Mouse (Mus musculus) forebrain, embryonic 15.5 days (tissue): ENCODE results near the gene Gm9945. TPM values are rescaled to one million over a fixed set of nuclear protein-coding genes. Genes with fewer than 3 reads are reported as not detected.

Experiments used
- ATAC-seq: fragments of 200-750 bp; cut with Nextera tagmentation; replicated peaks from 2 replicates; pipeline ENCODE4 v1.8.0; 2017; ENCODE audit warnings: mild to moderate bottlenecking, moderate TSS enrichment, moderate library complexity
- H3K27ac ChIP-seq: fragments of 300-500 bp; sonication (generic); replicated peaks from 2 replicates; pipeline ENCODE4 v1.5.1; 2015; ENCODE audit warnings: mild to moderate bottlenecking, inconsistent platforms
- H3K27me3 ChIP-seq: fragments of 300-500 bp; sonication (generic); 2 replicates; pipeline ENCODE4 v1.6.1; 2015; ENCODE audit warnings: inconsistent platforms
- H3K36me3 ChIP-seq: fragments of 300-500 bp; sonication (generic); 2 replicates; pipeline ENCODE4 v1.6.1; 2015; ENCODE audit warnings: mild to moderate bottlenecking, inconsistent platforms
- H3K4me1 ChIP-seq: fragments of 300-500 bp; sonication (generic); 2 replicates; pipeline ENCODE4 v1.6.1; 2015; ENCODE audit warnings: inconsistent platforms
- H3K4me2 ChIP-seq: fragments of 300-500 bp; sonication (generic); replicated peaks from 2 replicates; pipeline ENCODE4 v1.6.1; 2015; ENCODE audit warnings: mild to moderate bottlenecking, inconsistent platforms
- H3K4me3 ChIP-seq: fragments of 300-500 bp; sonication (generic); 2 replicates; pipeline ENCODE4 v1.5.1; 2015; ENCODE audit warnings: mild to moderate bottlenecking, inconsistent platforms
- H3K9ac ChIP-seq: fragments of 300-500 bp; sonication (generic); replicated peaks from 2 replicates; pipeline ENCODE4 v1.6.1; 2015; ENCODE audit warnings: mild to moderate bottlenecking, inconsistent platforms
- H3K9me3 ChIP-seq: fragments of 300-500 bp; sonication (generic); 2 replicates; pipeline ENCODE4 v1.6.1; 2016; ENCODE audit warnings: inconsistent platforms
- WGBS: fragments of 180-500 bp; shearing (Covaris S2); methylation state at CpG from one replicate; pipeline ENCODE4 v1.1.7; 2015; ENCODE audit warnings: mixed read lengths; 5-methylcytosine and 5-hydroxymethylcytosine counted together
- polyA plus RNA-seq: library from polyadenylated mRNA; unstranded; fragments of >200 nt; fragmentation: Nextera tagmentation; extraction: Ambion mirVana; gene quantifications from 2 replicates; pipeline ENCODE4 v1.2.1, GENCODE M21; 2015

The Gm9945 gene
- polyA plus RNA-seq, 1 experiment from 2014 or later, result 0.50 TPM

- under 1% methylated on average over 24 of the region's 24 CpGs for WGBS
- peak overlapping the region; percentile 77 for H3K9ac ChIP-seq
- H3K4me2 ChIP-seq, result peak overlapping the region; percentile 73
- H3K4me1 ChIP-seq, result peaks cover 37% of the 10 kb centered on the region
- peak overlapping the region; percentile 63 for H3K27ac ChIP-seq
- H3K27me3 ChIP-seq, result no peaks in the 10 kb centered on the region
- H3K9me3 ChIP-seq, result no peaks in the 10 kb centered on the region
- peak; percentile 45 for ATAC-seq
- no peaks in the 10 kb centered on the region for H3K36me3 ChIP-seq
- H3K4me3 ChIP-seq, result peak overlapping the region; percentile 81
These were observed 40.4 kb downstream of the Gm9945 start for GRCm38 (mm10) chr11:53520122-53520978.

GRCm38 (mm10) chr11:53521120-53521820 lies 41.3 kb downstream of the Gm9945 start:
- Histone ChIP-seq H3K9ac (peak overlapping the region; percentile 77), H3K27ac (no peak overlapping the region), H3K27me3 (no peaks in the 10 kb centered on the region), H3K36me3 (no peaks in the 10 kb centered on the region), H3K4me3 (peak overlapping the region; percentile 81), H3K4me1 (peaks cover 37% of the 10 kb centered on the region), H3K4me2 (peak overlapping the region; percentile 73), H3K9me3 (no peaks in the 10 kb centered on the region)
- 49% methylated on average over 16 of the region's 16 CpGs for WGBS
- no peak for ATAC-seq

- Histone ChIP-seq H3K4me1 (peaks cover 37% of the 10 kb centered on the region), H3K9me3 (no peaks in the 10 kb centered on the region), H3K9ac (0 out of 2 replicates have a peak overlapping the region, but pooled peaks have one; percentile 77), H3K4me2 (peak overlapping the region; percentile 73; the same call in 1 of the 2 replicates), H3K4me3 (0 out of 2 replicates have a peak overlapping the region, but pooled peaks have one; percentile 81), H3K36me3 (no peaks in the 10 kb centered on the region), H3K27ac (no peak overlapping the region), H3K27me3 (no peaks in the 10 kb centered on the region)
- no peak for ATAC-seq
- WGBS, result 88% methylated on average over 7 of the region's 7 CpGs
These were observed 41.8 kb downstream of the Gm9945 start for GRCm38 (mm10) chr11:53521821-53522131.

- no peak overlapping the region for H3K9ac ChIP-seq
- H3K9me3 ChIP-seq, result no peaks in the 10 kb centered on the region
- no peak overlapping the region for H3K4me2 ChIP-seq
- WGBS, result 94% methylated on average over 3 of the region's 3 CpGs
- no peak overlapping the region for H3K4me3 ChIP-seq
- H3K27ac ChIP-seq, result no peak overlapping the region
- H3K27me3 ChIP-seq, result no peaks in the 10 kb centered on the region
- peaks cover 37% of the 10 kb centered on the region for H3K4me1 ChIP-seq
- no peak for ATAC-seq
- no peaks in the 10 kb centered on the region for H3K36me3 ChIP-seq
These were observed 42.4 kb downstream of the Gm9945 start for GRCm38 (mm10) chr11:53522362-53522761.

GRCm38 (mm10) chr11:53522930-53523329 lies 43.0 kb downstream of the Gm9945 start:
- Histone ChIP-seq H3K36me3 (no peaks in the 10 kb centered on the region), H3K4me1 (peaks cover 37% of the 10 kb centered on the region), H3K27me3 (no peaks in the 10 kb centered on the region), H3K9me3 (no peaks in the 10 kb centered on the region), H3K9ac (no peak overlapping the region), H3K4me3 (no peak overlapping the region), H3K27ac (peak overlapping the region; percentile 24; the same call in 1 of the 2 replicates), H3K4me2 (no peak overlapping the region)
- ATAC-seq, result no peak
- WGBS, result 50% methylated on average over 9 of the region's 9 CpGs

- ATAC-seq, result no peak
- WGBS, result 86% methylated on average over 14 of the region's 14 CpGs
- Histone ChIP-seq H3K9me3 (no peaks in the 10 kb centered on the region), H3K4me3 (no peak overlapping the region), H3K36me3 (no peaks in the 10 kb centered on the region), H3K4me2 (no peak overlapping the region), H3K27ac (peak overlapping the region; percentile 24; the same call in 1 of the 2 replicates), H3K4me1 (peaks cover 40% of the 10 kb centered on the region), H3K9ac (no peak overlapping the region), H3K27me3 (no peaks in the 10 kb centered on the region)
These were observed 43.8 kb downstream of the Gm9945 start for GRCm38 (mm10) chr11:53523545-53524405.

GRCm38 (mm10) chr11:53524905-53525304 lies 44.9 kb downstream of the Gm9945 start:
- no peaks in the 10 kb centered on the region for H3K36me3 ChIP-seq
- no peak for ATAC-seq
- H3K4me1 ChIP-seq, result peaks cover 50% of the 10 kb centered on the region
- no peaks in the 10 kb centered on the region for H3K27me3 ChIP-seq
- 63% methylated on average over 6 of the region's 6 CpGs for WGBS
- no peak overlapping the region for H3K27ac ChIP-seq
- no peaks in the 10 kb centered on the region for H3K9me3 ChIP-seq
- no peak overlapping the region for H3K4me3 ChIP-seq
- no peak overlapping the region for H3K4me2 ChIP-seq
- no peak overlapping the region for H3K9ac ChIP-seq

GRCm38 (mm10) chr11:53525461-53525860 lies 45.5 kb downstream of the Gm9945 start:
- Histone ChIP-seq H3K4me3 (no peak overlapping the region), H3K4me1 (peaks cover 44% of the 10 kb centered on the region), H3K36me3 (no peaks in the 10 kb centered on the region), H3K9me3 (no peaks in the 10 kb centered on the region), H3K9ac (no peak overlapping the region), H3K27ac (no peak overlapping the region), H3K27me3 (no peaks in the 10 kb centered on the region), H3K4me2 (no peak overlapping the region)
- 57% methylated on average over 4 of the region's 4 CpGs for WGBS
- ATAC-seq, result no peak

- Histone ChIP-seq H3K4me3 (no peak overlapping the region), H3K27ac (0 out of 2 replicates have a peak overlapping the region, but pooled peaks have one; percentile 29), H3K27me3 (no peaks in the 10 kb centered on the region), H3K9me3 (no peaks in the 10 kb centered on the region), H3K4me2 (no peak overlapping the region), H3K9ac (no peak overlapping the region), H3K36me3 (peaks cover 7% of the 10 kb centered on the region), H3K4me1 (peaks cover 19% of the 10 kb centered on the region)
- no peak for ATAC-seq
- 87% methylated on average over 9 of the region's 9 CpGs for WGBS
These were observed 48.7 kb downstream of the Gm9945 start for GRCm38 (mm10) chr11:53528397-53529252.

GRCm38 (mm10) chr11:53529253-53529557 lies 49.2 kb downstream of the Gm9945 start:
- ATAC-seq, result no peak
- peaks cover 14% of the 10 kb centered on the region for H3K4me1 ChIP-seq
- WGBS, result 55% methylated on average over 6 of the region's 6 CpGs
- peaks cover 11% of the 10 kb centered on the region for H3K36me3 ChIP-seq
- no peaks in the 10 kb centered on the region for H3K27me3 ChIP-seq
- H3K4me2 ChIP-seq, result no peak overlapping the region
- H3K9me3 ChIP-seq, result no peaks in the 10 kb centered on the region
- H3K9ac ChIP-seq, result no peak overlapping the region
- no peak overlapping the region for H3K4me3 ChIP-seq
- H3K27ac ChIP-seq, result 0 out of 2 replicates have a peak overlapping the region, but pooled peaks have one; percentile 29

- Histone ChIP-seq H3K4me3 (no peak overlapping the region), H3K36me3 (peaks cover 18% of the 10 kb centered on the region), H3K27ac (no peak overlapping the region), H3K4me1 (peaks cover 13% of the 10 kb centered on the region), H3K9me3 (no peaks in the 10 kb centered on the region), H3K9ac (no peak overlapping the region), H3K27me3 (no peaks in the 10 kb centered on the region), H3K4me2 (no peak overlapping the region)
- no peak for ATAC-seq
- WGBS, result 85% methylated on average over 9 of the region's 9 CpGs
These were observed 50.0 kb downstream of the Gm9945 start for GRCm38 (mm10) chr11:53530001-53530400.
